Mouse (Mus musculus) colon, adult 2 months (tissue): Measurements from ENCODE around the gene Cytip. TPM values are rescaled to one million over a fixed set of nuclear protein-coding genes. Genes with fewer than 3 reads are reported as not detected.

Experiments
- polyA plus RNA-seq: library from polyadenylated mRNA; depleted of rRNA; stranded (reverse); fragments of >200 nt; gene quantifications from 2 replicates; pipeline ENCODE4 v1.2.3, GENCODE M21; 2012; rRNA removed

The Cytip gene
- 8.4 and 13.9 TPM in 2 replicates for polyA plus RNA-seq

GRCm38 (mm10) chr2:58195346-58195745 is at the start of gene Cytip:
Gene Cytip, minus strand, starts transcription at chr2:58195532.

Other genes with a start within 250 kb of the Cytip start
- 2.1 and 3.1 TPM in 2 replicates for gene Galnt5, start 197.6 kb downstream of the Cytip start, polyA plus RNA-seq
- not detected in 2 replicates for gene Ermn, start 142.7 kb downstream of the Cytip start, polyA plus RNA-seq
- 0.73 and 0.89 TPM in 2 replicates for gene Acvr1c, start 162.4 kb upstream of the Cytip start, polyA plus RNA-seq